Mouse (Mus musculus) liver, adult 2 months (tissue): ENCODE measurements around the gene Csmd2.

Experiments
- CTCF ChIP-seq: fragments of 200-500 bp; IDR thresholded peaks from 2 replicates; pipeline ENCODE4 v1.5.1; 2011; ENCODE audit warnings: low read depth, low read length, control low read depth
- POLR2A ChIP-seq: fragments of 200-500 bp; IDR thresholded peaks from 2 replicates; pipeline ENCODE4 v1.6.1; 2011; ENCODE audit warnings: low read length, control low read depth; ENCODE audit not compliant: insufficient read depth; ENCODE audit errors: extremely low read depth

DNA sequence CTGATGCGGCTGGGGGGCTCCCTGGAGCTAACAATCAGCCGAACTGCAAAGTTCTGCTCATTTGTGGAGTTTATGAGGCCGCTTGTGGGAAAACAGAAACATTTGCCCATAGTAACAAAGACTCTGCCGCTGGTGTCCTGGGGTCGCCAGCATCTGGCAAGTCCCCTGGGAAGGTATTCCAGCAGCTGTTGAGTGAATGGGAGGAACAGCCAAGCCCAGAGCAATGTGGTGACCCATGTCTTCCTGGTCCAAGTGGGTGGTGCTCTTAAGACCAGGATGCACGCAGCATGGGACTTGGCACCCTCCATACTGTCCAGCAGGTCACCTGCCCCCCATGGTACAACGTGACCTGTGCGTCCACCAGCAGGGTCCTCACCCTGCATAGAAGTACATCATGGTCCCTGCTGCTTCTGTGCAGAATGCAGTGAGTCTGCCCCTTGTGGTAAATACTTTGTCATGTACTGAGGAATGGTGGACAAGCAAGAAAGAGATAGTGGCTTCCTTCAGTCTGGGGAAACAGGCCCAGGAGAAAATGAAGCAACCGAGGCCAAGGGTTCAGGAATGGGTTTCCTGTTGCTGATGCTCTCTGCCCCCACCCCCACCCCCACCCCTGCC, 281.7 kb downstream of the Csmd2 start:
- TF ChIP-seq CTCF (no peak), POLR2A (no peak)
